Mouse (Mus musculus): ENCODE results near the gene Dab2.

Dab2 gene

GRCm38 (mm10) chr15:6466995-6467394 is 167.4 kb downstream of the Dab2 start:
- DNase-seq (ENCODE audit: low spot score in 2 of 2), result no peak

- no peak for DNase-seq (ENCODE audit: low spot score in 2 of 2)
Observed at GRCm38 (mm10) chr15:6468845-6469244, 169.3 kb downstream of the Dab2 start.

- DNase-seq (ENCODE audit: low spot score in 2 of 2), result no peak
Observed at GRCm38 (mm10) chr15:6469384-6469783, 169.8 kb downstream of the Dab2 start.

GRCm38 (mm10) chr15:6483561-6483960 is 184.0 kb downstream of the Dab2 start:
- DNase-seq (ENCODE audit: low spot score in 2 of 2), result no peak
